Mouse (Mus musculus): ENCODE results near the gene Ramp3. TPM values are rescaled to one million over a fixed set of nuclear protein-coding genes. Genes with fewer than 3 reads are reported as not detected.

The Ramp3 gene
- 9.3 and 10.9 TPM in 2 replicates for polyA plus RNA-seq (2014; fragmentation: Nextera tagmentation; extraction: Ambion mirVana)

- Histone ChIP-seq H3K9ac (ENCODE audit: low read length) (peak within 1 kb of the TSS; percentile 32), H3K27me3 (replicated peaks; ENCODE audit: control insufficient read depth, insufficient read depth, low read length) (no peaks in the 10 kb centered on the region), H3K4me3 (ENCODE audit: low read depth, low read length) (peak within 1 kb of the TSS; percentile 44), H3K9me3 (ENCODE audit: control insufficient read depth, low read length) (no peaks in the 10 kb centered on the region), H3K36me3 (ENCODE audit: control insufficient read depth, insufficient read depth, low read length) (no peaks in the 10 kb centered on the region), H3K27ac (ENCODE audit: low read depth) (no peak within 1 kb of the TSS), H3K4me1 (replicated peaks; ENCODE audit: control insufficient read depth, insufficient read depth, low read length) (no peaks in the 10 kb centered on the region), H3K4me2 (ENCODE audit: low read length) (peak within 1 kb of the TSS; percentile 66)
- WGBS, result 0% methylated on average over 18 of the region's 18 CpGs
- ATAC-seq (replicated peaks; ENCODE audit: low FRiP score, low TSS enrichment, low read depth), result peak; percentile 73
- DNase-seq (ENCODE audit: low spot score), result peak; percentile 81
Observed at GRCm38 (mm10) chr11:6658271-6658670, at the start of gene Ramp3. Ramp3 (plus strand) TSS chr11:6658521.

GRCm38 (mm10) chr11:6615250-6616205 is 42.8 kb upstream of the Ramp3 start:
- Histone ChIP-seq H3K27me3 (replicated peaks; ENCODE audit: control insufficient read depth, insufficient read depth, low read length) (no peaks in the 10 kb centered on the region), H3K4me1 (replicated peaks; ENCODE audit: control insufficient read depth, insufficient read depth, low read length) (no peaks in the 10 kb centered on the region), H3K9me3 (ENCODE audit: control insufficient read depth, low read length) (no peaks in the 10 kb centered on the region), H3K4me3 (ENCODE audit: low read depth, low read length) (no peak overlapping the region), H3K4me2 (ENCODE audit: low read length) (no peak overlapping the region), H3K27ac (ENCODE audit: low read depth) (no peak overlapping the region), H3K36me3 (ENCODE audit: control insufficient read depth, insufficient read depth, low read length) (peaks cover 88% of the 10 kb centered on the region), H3K9ac (ENCODE audit: low read length) (no peak overlapping the region)
- no peak for ATAC-seq (replicated peaks; ENCODE audit: low FRiP score, low TSS enrichment, low read depth)
- 89% methylated on average over 12 of the region's 12 CpGs for WGBS
- DNase-seq (ENCODE audit: low spot score), result no peak

GRCm38 (mm10) chr11:6623704-6624103 is 34.6 kb upstream of the Ramp3 start:
- ATAC-seq (replicated peaks; ENCODE audit: low FRiP score, low TSS enrichment, low read depth) (no peak), DNase-seq (ENCODE audit: low spot score) (no peak)
- Histone ChIP-seq H3K9me3 (ENCODE audit: control insufficient read depth, low read length) (no peaks in the 10 kb centered on the region), H3K4me2 (ENCODE audit: low read length) (peak overlapping the region; percentile 28; the same call in 1 of the 2 replicates), H3K9ac (ENCODE audit: low read length) (no peak overlapping the region), H3K4me3 (ENCODE audit: low read depth, low read length) (no peak overlapping the region), H3K27ac (ENCODE audit: low read depth) (no peak overlapping the region), H3K4me1 (replicated peaks; ENCODE audit: control insufficient read depth, insufficient read depth, low read length) (peaks cover 19% of the 10 kb centered on the region), H3K36me3 (ENCODE audit: control insufficient read depth, insufficient read depth, low read length) (peaks cover 58% of the 10 kb centered on the region), H3K27me3 (replicated peaks; ENCODE audit: control insufficient read depth, insufficient read depth, low read length) (no peaks in the 10 kb centered on the region)
- 89% methylated on average over 10 of the region's 10 CpGs for WGBS

- DNase-seq (ENCODE audit: low spot score), result no peak
- peaks cover 19% of the 10 kb centered on the region for H3K4me1 ChIP-seq (replicated peaks; ENCODE audit: control insufficient read depth, insufficient read depth, low read length)
- peak overlapping the region; percentile 57 for H3K4me2 ChIP-seq (ENCODE audit: low read length)
- peaks cover 47% of the 10 kb centered on the region for H3K36me3 ChIP-seq (ENCODE audit: control insufficient read depth, insufficient read depth, low read length)
- no peaks in the 10 kb centered on the region for H3K27me3 ChIP-seq (replicated peaks; ENCODE audit: control insufficient read depth, insufficient read depth, low read length)
- no peak overlapping the region; the same call in 1 of the 2 replicates for H3K27ac ChIP-seq (ENCODE audit: low read depth)
- peak overlapping the region; percentile 81 for H3K4me3 ChIP-seq (ENCODE audit: low read depth, low read length)
- no peak for ATAC-seq (replicated peaks; ENCODE audit: low FRiP score, low TSS enrichment, low read depth)
- 64% methylated on average over 14 of the region's 14 CpGs for WGBS
- peak overlapping the region; percentile 86 for H3K9ac ChIP-seq (ENCODE audit: low read length)
- no peaks in the 10 kb centered on the region for H3K9me3 ChIP-seq (ENCODE audit: control insufficient read depth, low read length)
Observed at GRCm38 (mm10) chr11:6624619-6625382, 33.5 kb upstream of the Ramp3 start.

- peak within 1 kb of the TSS; percentile 90 for H3K27ac ChIP-seq (ENCODE audit: low read depth)
- H3K4me1 ChIP-seq (replicated peaks; ENCODE audit: control insufficient read depth, insufficient read depth, low read length), result peaks cover 19% of the 10 kb centered on the region
- H3K36me3 ChIP-seq (ENCODE audit: control insufficient read depth, insufficient read depth, low read length), result peaks cover 38% of the 10 kb centered on the region
- no peaks in the 10 kb centered on the region for H3K27me3 ChIP-seq (replicated peaks; ENCODE audit: control insufficient read depth, insufficient read depth, low read length)
- under 1% methylated on average over 65 of the region's 66 CpGs for WGBS
- H3K9ac ChIP-seq (ENCODE audit: low read length), result peak within 1 kb of the TSS; percentile 86
- no peaks in the 10 kb centered on the region for H3K9me3 ChIP-seq (ENCODE audit: control insufficient read depth, low read length)
- DNase-seq (ENCODE audit: low spot score), result peak; percentile 97
- peak within 1 kb of the TSS; percentile 81 for H3K4me3 ChIP-seq (ENCODE audit: low read depth, low read length)
- peak; percentile 93 for ATAC-seq (replicated peaks; ENCODE audit: low FRiP score, low TSS enrichment, low read depth)
- peak within 1 kb of the TSS; percentile 95 for H3K4me2 ChIP-seq (ENCODE audit: low read length)
Observed at GRCm38 (mm10) chr11:6625478-6626387, 32.6 kb upstream of the Ramp3 start, which contains the start of gene Tbrg4. Tbrg4 (minus strand) TSS chr11:6626067.

- WGBS, result 14% methylated on average over 16 of the region's 16 CpGs
- peak overlapping the region; percentile 86 for H3K9ac ChIP-seq (ENCODE audit: low read length)
- H3K4me2 ChIP-seq (ENCODE audit: low read length), result peak overlapping the region; percentile 95
- H3K27me3 ChIP-seq (replicated peaks; ENCODE audit: control insufficient read depth, insufficient read depth, low read length), result no peaks in the 10 kb centered on the region
- peaks cover 32% of the 10 kb centered on the region for H3K36me3 ChIP-seq (ENCODE audit: control insufficient read depth, insufficient read depth, low read length)
- H3K27ac ChIP-seq (ENCODE audit: low read depth), result peak overlapping the region; percentile 90
- H3K9me3 ChIP-seq (ENCODE audit: control insufficient read depth, low read length), result no peaks in the 10 kb centered on the region
- DNase-seq (ENCODE audit: low spot score) (no peak), ATAC-seq (replicated peaks; ENCODE audit: low FRiP score, low TSS enrichment, low read depth) (no peak; the same call in 1 of the 2 replicates)
- peak overlapping the region; percentile 81 for H3K4me3 ChIP-seq (ENCODE audit: low read depth, low read length)
- peaks cover 19% of the 10 kb centered on the region for H3K4me1 ChIP-seq (replicated peaks; ENCODE audit: control insufficient read depth, insufficient read depth, low read length)
Observed at GRCm38 (mm10) chr11:6626388-6626772, 31.9 kb upstream of the Ramp3 start.

GRCm38 (mm10) chr11:6627731-6628130 is 30.6 kb upstream of the Ramp3 start:
- Histone ChIP-seq H3K4me1 (replicated peaks; ENCODE audit: control insufficient read depth, insufficient read depth, low read length) (peaks cover 19% of the 10 kb centered on the region), H3K4me3 (ENCODE audit: low read depth, low read length) (no peak overlapping the region), H3K9ac (ENCODE audit: low read length) (no peak overlapping the region), H3K4me2 (ENCODE audit: low read length) (no peak overlapping the region), H3K27me3 (replicated peaks; ENCODE audit: control insufficient read depth, insufficient read depth, low read length) (no peaks in the 10 kb centered on the region), H3K27ac (ENCODE audit: low read depth) (no peak overlapping the region), H3K36me3 (ENCODE audit: control insufficient read depth, insufficient read depth, low read length) (peaks cover 19% of the 10 kb centered on the region), H3K9me3 (ENCODE audit: control insufficient read depth, low read length) (no peaks in the 10 kb centered on the region)
- WGBS, result 83% methylated on average over 4 of the region's 4 CpGs
- DNase-seq (ENCODE audit: low spot score) (no peak), ATAC-seq (replicated peaks; ENCODE audit: low FRiP score, low TSS enrichment, low read depth) (no peak)

GRCm38 (mm10) chr11:6628568-6628967 is 29.8 kb upstream of the Ramp3 start:
- peak; percentile 73 for DNase-seq (ENCODE audit: low spot score)
- peak; percentile 44; the same call in 1 of the 2 replicates for ATAC-seq (replicated peaks; ENCODE audit: low FRiP score, low TSS enrichment, low read depth)
- Histone ChIP-seq H3K9me3 (ENCODE audit: control insufficient read depth, low read length) (no peaks in the 10 kb centered on the region), H3K4me3 (ENCODE audit: low read depth, low read length) (no peak overlapping the region), H3K36me3 (ENCODE audit: control insufficient read depth, insufficient read depth, low read length) (peaks cover 10% of the 10 kb centered on the region), H3K4me1 (replicated peaks; ENCODE audit: control insufficient read depth, insufficient read depth, low read length) (peaks cover 19% of the 10 kb centered on the region), H3K4me2 (ENCODE audit: low read length) (no peak overlapping the region), H3K9ac (ENCODE audit: low read length) (no peak overlapping the region), H3K27ac (ENCODE audit: low read depth) (no peak overlapping the region), H3K27me3 (replicated peaks; ENCODE audit: control insufficient read depth, insufficient read depth, low read length) (no peaks in the 10 kb centered on the region)
- WGBS, result 21% methylated on average over 4 of the region's 4 CpGs
